Mouse (Mus musculus) small intestine, adult 2 months (tissue): ENCODE results near the gene Smim23.

Experiments used
- CTCF ChIP-seq: fragments of 200-500 bp; IDR thresholded peaks from 2 replicates; pipeline ENCODE4 v1.5.1; 2012; ENCODE audit warnings: low read depth, mild to moderate bottlenecking, control low read depth, inconsistent platforms, low read length, moderate library complexity, mixed read lengths; ENCODE audit not compliant: insufficient replicate concordance, insufficient read length; ENCODE audit errors: extremely low read depth
- POLR2A ChIP-seq: fragments of 200-500 bp; IDR thresholded peaks from 2 replicates; pipeline ENCODE4 v1.6.1; 2012; ENCODE audit warnings: low read depth, mild to moderate bottlenecking, control low read depth, inconsistent platforms, low read length, moderate library complexity

- TF ChIP-seq CTCF, result no peak
- no peak for TF ChIP-seq POLR2A
Measured at GRCm38 (mm10) chr11:32841169-32841568, 16.8 kb upstream of the Smim23 start.
